Mouse (Mus musculus) lung, postnatal 0 days (tissue): Measurements from ENCODE around the gene Sergef.
A peak's percentile ranks its signal among the peaks of the same experiment; 100 is the strongest.

ENCODE experiments used
- CTCF ChIP-seq: IDR thresholded peaks from 2 replicates; pipeline ENCODE4 v1.5.1; 2016; ENCODE audit warnings: antibody characterized with exemption, mild to moderate bottlenecking
- EP300 ChIP-seq: IDR thresholded peaks from 2 replicates; pipeline ENCODE4 v1.6.1; 2016; ENCODE audit warnings: antibody characterized with exemption, mild to moderate bottlenecking, control low read depth

DNA sequence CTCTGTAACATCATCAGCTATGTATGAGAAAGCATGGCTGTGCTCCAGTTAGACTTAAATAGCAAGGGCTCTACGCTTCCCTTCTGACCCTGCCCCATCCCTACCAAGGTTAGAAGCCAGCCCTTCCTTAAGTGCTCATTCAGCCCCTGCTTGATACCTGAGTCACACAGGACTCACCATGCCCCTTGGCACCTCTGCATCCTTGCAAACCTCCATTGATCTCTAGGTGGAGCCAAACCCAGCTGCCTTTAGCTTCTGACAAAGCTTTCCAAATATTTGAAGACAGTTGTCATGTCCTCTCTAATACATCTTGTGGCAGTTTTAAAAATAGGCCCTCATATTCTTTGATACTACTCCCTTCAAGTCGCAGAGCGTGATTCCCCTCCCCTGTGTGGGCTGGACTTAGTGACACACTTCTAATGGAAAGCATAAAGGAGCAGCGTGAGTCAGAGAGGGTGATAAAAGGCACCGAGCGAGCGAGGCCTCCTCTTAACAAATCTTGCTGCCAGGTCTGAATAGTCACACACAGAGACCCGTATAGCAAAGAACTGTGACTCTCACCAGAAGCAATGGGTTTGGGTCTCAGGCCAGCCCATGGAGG lies 11.1 kb downstream of the Sergef start:
- TF ChIP-seq CTCF (0 out of 2 replicates have a peak, but pooled peaks have one; percentile 9), EP300 (no peak)
